Mouse (Mus musculus) G1E (cell line): ENCODE data around the gene Mrps26. TPM values are rescaled to one million over a fixed set of nuclear protein-coding genes. Genes with fewer than 3 reads are reported as not detected.
"Not testable (repeated sequence)": the region's sequence is repeated elsewhere in the genome, so short reads cannot be mapped to it uniquely, and the experiment has no call there.

Experiments used
- ATAC-seq: 2 replicates; pipeline ENCODE4 v1.8.0; 2016; ENCODE audit warnings: mild to moderate bottlenecking; ENCODE audit not compliant: insufficient number of reproducible peaks, poor library complexity, low FRiP score, severe bottlenecking; ENCODE audit errors: extremely low read depth
- DNase-seq: peaks from one replicate; pipeline ENCODE4 v3.0.0; 2012; ENCODE audit warnings: low spot score
- H3K27me3 ChIP-seq: 2 replicates; pipeline ENCODE4 v1.6.1; 2012; ENCODE audit warnings: mild to moderate bottlenecking, low read length, inconsistent platforms; ENCODE audit not compliant: insufficient read depth
- H3K36me3 ChIP-seq: replicated peaks from 2 replicates; pipeline ENCODE3; 2012; ENCODE audit warnings: mild to moderate bottlenecking, inconsistent platforms
- H3K4me1 ChIP-seq: 2 replicates; pipeline ENCODE4 v1.6.1; 2012; ENCODE audit warnings: low read depth, low read length, inconsistent platforms, mixed read lengths; ENCODE audit not compliant: insufficient read depth
- H3K4me3 ChIP-seq: 2 replicates; pipeline ENCODE4 v1.5.1; 2012; ENCODE audit warnings: low read depth, mild to moderate bottlenecking, inconsistent platforms, low read length, moderate library complexity, mixed read lengths
- H3K9me3 ChIP-seq: replicated peaks from 2 replicates; pipeline ENCODE4 v1.6.1; 2012; ENCODE audit warnings: inconsistent platforms
- CTCF ChIP-seq: IDR thresholded peaks from 2 replicates; pipeline ENCODE4 v1.5.1; 2012; ENCODE audit warnings: low read depth, low read length, inconsistent platforms, mixed read lengths
- GATA1 ChIP-seq: IDR thresholded peaks from 2 replicates; pipeline ENCODE4 v1.6.1; 2012; ENCODE audit warnings: borderline replicate concordance, low read length, inconsistent platforms, mixed read lengths
- GATA2 ChIP-seq: IDR thresholded peaks from 2 replicates; pipeline ENCODE4 v1.6.1; 2012; ENCODE audit warnings: low read depth, low read length, inconsistent platforms, borderline replicate concordance
- POLR2AphosphoS5 ChIP-seq: IDR thresholded peaks from 2 replicates; pipeline ENCODE4 v1.6.1; 2012; ENCODE audit warnings: low read depth, low read length, inconsistent platforms; ENCODE audit not compliant: insufficient replicate concordance
- TAL1 ChIP-seq: conservative IDR thresholded peaks from 2 replicates; pipeline ENCODE4 v1.6.1; 2012; ENCODE audit warnings: low read depth, low read length, inconsistent platforms, mixed read lengths
- polyA plus RNA-seq: library from polyadenylated mRNA; stranded (reverse); fragments of >175 nt; gene quantifications from 2 replicates; pipeline ENCODE4 v1.2.3, GENCODE M21; 2012
- total RNA-seq, 2 experiments: library from RNA; stranded (forward) in 1 of 2; stranded (reverse) in 1 of 2; fragments of 200-1000 nt in 1 of 2; fragments of >200 nt in 1 of 2; fragmentation: Nextera tagmentation in 1 of 2; gene quantifications; 2 replicates each; pipeline ENCODE4 v1.2.3; 2014 to 2017

Mrps26 gene
- total and polyA plus RNA-seq, 3 experiments, result 60.6 to 144 (median 75.7) TPM

GRCm38 (mm10) chr2:130568921-130569320 is 5.4 kb downstream of the Mrps26 start:
- TF ChIP-seq GATA2, result no peak
- TF ChIP-seq TAL1, result no peak
- no peak for TF ChIP-seq GATA1
- no peak for TF ChIP-seq CTCF
- TF ChIP-seq POLR2AphosphoS5, result no peak
- DNase-seq (no peak), ATAC-seq (no peak)
- Histone ChIP-seq H3K4me1 (peaks cover 23% of the 10 kb centered on the region), H3K36me3 (peaks cover 36% of the 10 kb centered on the region), H3K9me3 (no peaks in the 10 kb centered on the region), H3K27me3 (peaks cover 16% of the 10 kb centered on the region), H3K4me3 (no peak overlapping the region)

GRCm38 (mm10) chr2:130569926-130570325 is 6.4 kb downstream of the Mrps26 start:
- Histone ChIP-seq H3K9me3 (no peaks in the 10 kb centered on the region), H3K4me1 (peaks cover 14% of the 10 kb centered on the region), H3K27me3 (peaks cover 19% of the 10 kb centered on the region), H3K4me3 (no peak overlapping the region), H3K36me3 (peaks cover 30% of the 10 kb centered on the region)
- no peak for TF ChIP-seq TAL1
- no peak for TF ChIP-seq GATA1
- no peak for TF ChIP-seq CTCF
- no peak for TF ChIP-seq POLR2AphosphoS5
- no peak for TF ChIP-seq GATA2
- ATAC-seq (no peak), DNase-seq (no peak)

- Histone ChIP-seq H3K4me1 (peaks cover 11% of the 10 kb centered on the region), H3K9me3 (no peaks in the 10 kb centered on the region), H3K4me3 (no peak overlapping the region), H3K36me3 (no peaks in the 10 kb centered on the region), H3K27me3 (peaks cover 58% of the 10 kb centered on the region)
- TF ChIP-seq POLR2AphosphoS5 (no peak), TAL1 (no peak), CTCF (no peak), GATA1 (no peak), GATA2 (no peak)
- ATAC-seq, result no peak
- no peak for DNase-seq
These were observed 11.4 kb downstream of the Mrps26 start for GRCm38 (mm10) chr2:130574960-130575359.

GRCm38 (mm10) chr2:130575873-130576272 is 12.3 kb downstream of the Mrps26 start, which contains the start of gene Oxt:
Oxt (plus strand) TSS chr2:130576173.
- no peak within 1 kb of the TSS for H3K4me3 ChIP-seq
- H3K4me1 ChIP-seq, result peaks cover 13% of the 10 kb centered on the region
- no peak for DNase-seq
- H3K36me3 ChIP-seq, result no peaks in the 10 kb centered on the region
- no peak for ATAC-seq
- TF ChIP-seq GATA1 (no peak), CTCF (no peak), POLR2AphosphoS5 (no peak), GATA2 (no peak), TAL1 (no peak)
- H3K27me3 ChIP-seq, result peaks cover 64% of the 10 kb centered on the region
- no peaks in the 10 kb centered on the region for H3K9me3 ChIP-seq

GRCm38 (mm10) chr2:130576564-130576963 is 13.0 kb downstream of the Mrps26 start:
- ATAC-seq, H3K9me3 ChIP-seq, H3K4me3 ChIP-seq, DNase-seq, H3K36me3 ChIP-seq: not testable (repeated sequence)
- Histone ChIP-seq H3K4me1 (peaks cover 13% of the 10 kb centered on the region), H3K27me3 (peaks cover 69% of the 10 kb centered on the region)

GRCm38 (mm10) chr2:130577021-130577420 is 13.5 kb downstream of the Mrps26 start:
- no peaks in the 10 kb centered on the region for H3K36me3 ChIP-seq
- no peak for TF ChIP-seq POLR2AphosphoS5
- no peak for TF ChIP-seq TAL1
- TF ChIP-seq CTCF, result no peak
- ATAC-seq, result no peak
- H3K9me3 ChIP-seq, result no peaks in the 10 kb centered on the region
- peaks cover 73% of the 10 kb centered on the region for H3K27me3 ChIP-seq
- no peak for DNase-seq
- no peak overlapping the region for H3K4me3 ChIP-seq
- peaks cover 13% of the 10 kb centered on the region for H3K4me1 ChIP-seq

GRCm38 (mm10) chr2:130577632-130578031 is 14.1 kb downstream of the Mrps26 start:
- H3K27me3 ChIP-seq, result peaks cover 75% of the 10 kb centered on the region
- TF ChIP-seq GATA1 (no peak), POLR2AphosphoS5 (no peak), CTCF (no peak)
- DNase-seq (no peak), ATAC-seq (no peak)
- H3K9me3 ChIP-seq, result no peaks in the 10 kb centered on the region
- peaks cover 13% of the 10 kb centered on the region for H3K4me1 ChIP-seq
- H3K36me3 ChIP-seq, result no peaks in the 10 kb centered on the region
- no peak overlapping the region for H3K4me3 ChIP-seq
